Mouse (Mus musculus) embryonic facial prominence, embryonic 10.5 days (tissue): ENCODE data around the gene Abcb11. TPM values are rescaled to one million over a fixed set of nuclear protein-coding genes. Genes with fewer than 3 reads are reported as not detected.
"Not testable (repeated sequence)": the region's sequence is repeated elsewhere in the genome, so short reads cannot be mapped to it uniquely, and the experiment has no call there.

ENCODE experiments used
- DNase-seq: peaks from one replicate; pipeline ENCODE4 v3.0.0-alpha.2; 2017; ENCODE audit warnings: low spot score
- H3K27ac ChIP-seq: fragments of 300-500 bp; sonication (generic); replicated peaks from 2 replicates; pipeline ENCODE4 v1.5.1; 2016; ENCODE audit warnings: mild to moderate bottlenecking
- H3K27me3 ChIP-seq: fragments of 300-500 bp; sonication (generic); replicated peaks from 2 replicates; pipeline ENCODE4 v1.6.1; 2016; ENCODE audit warnings: low read depth, mild to moderate bottlenecking; ENCODE audit not compliant: poor library complexity, severe bottlenecking
- H3K36me3 ChIP-seq: fragments of 300-500 bp; sonication (generic); replicated peaks from 2 replicates; pipeline ENCODE4 v1.6.1; 2016; ENCODE audit warnings: mild to moderate bottlenecking, moderate library complexity
- H3K4me1 ChIP-seq: fragments of 300-500 bp; sonication (generic); 2 replicates; pipeline ENCODE4 v1.6.1; 2016
- H3K4me3 ChIP-seq: fragments of 300-500 bp; sonication (generic); 2 replicates; pipeline ENCODE4 v1.5.1; 2016; ENCODE audit warnings: mild to moderate bottlenecking, moderate library complexity
- H3K9me3 ChIP-seq: fragments of 300-500 bp; sonication (generic); 2 replicates; pipeline ENCODE4 v1.6.1; 2016; ENCODE audit warnings: mild to moderate bottlenecking
- WGBS: fragments of 180-500 bp; shearing (Covaris S2); methylation state at CpG from one replicate; pipeline ENCODE4 v1.1.7; 2016; 5-methylcytosine and 5-hydroxymethylcytosine counted together
- polyA plus RNA-seq: library from polyadenylated mRNA; unstranded; fragments of >200 nt; fragmentation: Nextera tagmentation; extraction: Ambion mirVana; gene quantifications from 2 replicates; pipeline ENCODE4 v1.2.1, GENCODE M21; 2016

Gene Abcb11
- polyA plus RNA-seq, 1 experiment from 2014 or later: not detected

- Histone ChIP-seq H3K36me3 (no peaks in the 10 kb centered on the region), H3K4me3 (no peak overlapping the region), H3K27me3 (no peaks in the 10 kb centered on the region), H3K4me1 (no peaks in the 10 kb centered on the region), H3K9me3 (no peaks in the 10 kb centered on the region), H3K27ac (no peak overlapping the region)
- DNase-seq: no peak
- WGBS: 85% methylated on average over 5 of the region's 5 CpGs
Observed at GRCm38 (mm10) chr2:69328509-69329163, 13.8 kb downstream of the Abcb11 start.

GRCm38 (mm10) chr2:69324881-69325660, 17.3 kb downstream of the Abcb11 start:
- Histone ChIP-seq H3K27ac (no peak overlapping the region), H3K27me3 (no peaks in the 10 kb centered on the region)
- no peak for DNase-seq

GRCm38 (mm10) chr2:69323018-69323417, 19.4 kb downstream of the Abcb11 start:
- DNase-seq: no peak
- Histone ChIP-seq H3K9me3 (no peaks in the 10 kb centered on the region), H3K4me1 (no peaks in the 10 kb centered on the region), H3K36me3 (no peaks in the 10 kb centered on the region), H3K27me3 (no peaks in the 10 kb centered on the region), H3K27ac (no peak overlapping the region), H3K4me3 (no peak overlapping the region)
- 87% methylated on average over 4 of the region's 4 CpGs for WGBS

More at GRCm38 (mm10) chr2:69324881-69325660, 17.3 kb downstream of the Abcb11 start:
- Histone ChIP-seq H3K4me1 (no peaks in the 10 kb centered on the region), H3K4me3 (no peak overlapping the region), H3K9me3 (no peaks in the 10 kb centered on the region), H3K36me3 (no peaks in the 10 kb centered on the region)
- 80% methylated on average over 5 of the region's 5 CpGs for WGBS

- WGBS: 78% methylated on average over 5 of the region's 5 CpGs
- Histone ChIP-seq H3K27ac (no peak overlapping the region), H3K27me3 (no peaks in the 10 kb centered on the region), H3K36me3 (no peaks in the 10 kb centered on the region), H3K4me1 (no peaks in the 10 kb centered on the region), H3K9me3 (no peaks in the 10 kb centered on the region), H3K4me3 (no peak overlapping the region)
- no peak for DNase-seq
Observed at GRCm38 (mm10) chr2:69321457-69321856, 21.0 kb downstream of the Abcb11 start.

- Histone ChIP-seq H3K4me1 (no peaks in the 10 kb centered on the region), H3K4me3 (no peak overlapping the region), H3K27ac (no peak overlapping the region), H3K9me3 (no peaks in the 10 kb centered on the region), H3K36me3 (no peaks in the 10 kb centered on the region), H3K27me3 (no peaks in the 10 kb centered on the region)
- 91% methylated on average over 4 of the region's 4 CpGs for WGBS
- no peak for DNase-seq
Observed at GRCm38 (mm10) chr2:69311337-69311736, 31.1 kb downstream of the Abcb11 start.

GRCm38 (mm10) chr2:69308136-69308535, 34.3 kb downstream of the Abcb11 start:
- Histone ChIP-seq H3K4me3 (no peak overlapping the region), H3K27me3 (no peaks in the 10 kb centered on the region), H3K36me3 (no peaks in the 10 kb centered on the region), H3K4me1 (no peaks in the 10 kb centered on the region), H3K27ac (no peak overlapping the region), H3K9me3 (no peaks in the 10 kb centered on the region)
- 82% methylated on average over 6 of the region's 6 CpGs for WGBS
- no peak for DNase-seq

- not testable (repeated sequence) for H3K9me3 ChIP-seq, H3K36me3 ChIP-seq, H3K27me3 ChIP-seq, DNase-seq, H3K4me3 ChIP-seq, H3K4me1 ChIP-seq, H3K27ac ChIP-seq
- WGBS: 87% methylated on average over 6 of the region's 6 CpGs
Observed at GRCm38 (mm10) chr2:69300568-69300967, 41.8 kb downstream of the Abcb11 start.

GRCm38 (mm10) chr2:69294508-69294907, 47.9 kb downstream of the Abcb11 start:
- Histone ChIP-seq H3K27ac (no peak overlapping the region), H3K9me3 (no peaks in the 10 kb centered on the region), H3K36me3 (no peaks in the 10 kb centered on the region), H3K27me3 (no peaks in the 10 kb centered on the region), H3K4me1 (no peaks in the 10 kb centered on the region), H3K4me3 (no peak overlapping the region)
- DNase-seq: no peak

- Histone ChIP-seq H3K36me3 (no peaks in the 10 kb centered on the region), H3K27me3 (no peaks in the 10 kb centered on the region), H3K4me1 (no peaks in the 10 kb centered on the region), H3K4me3 (no peak overlapping the region), H3K27ac (no peak overlapping the region), H3K9me3 (no peaks in the 10 kb centered on the region)
- no peak for DNase-seq
- 72% methylated on average over 5 of the region's 5 CpGs for WGBS
Observed at GRCm38 (mm10) chr2:69288989-69289388, 53.4 kb downstream of the Abcb11 start.

- no peaks in the 10 kb centered on the region for H3K36me3 ChIP-seq
- no peak overlapping the region for H3K4me3 ChIP-seq
- H3K9me3 ChIP-seq: no peaks in the 10 kb centered on the region
- no peak for DNase-seq
- 10% methylated on average over 1 of the region's 1 CpGs for WGBS
- H3K27ac ChIP-seq: no peak overlapping the region
- no peaks in the 10 kb centered on the region for H3K27me3 ChIP-seq
- H3K4me1 ChIP-seq: no peaks in the 10 kb centered on the region
Observed at GRCm38 (mm10) chr2:69275875-69276274, 66.5 kb downstream of the Abcb11 start.

GRCm38 (mm10) chr2:69264069-69264618, 78.3 kb downstream of the Abcb11 start:
- H3K27ac ChIP-seq: no peak overlapping the region
- no peaks in the 10 kb centered on the region for H3K36me3 ChIP-seq
- H3K9me3 ChIP-seq: no peaks in the 10 kb centered on the region
- no peaks in the 10 kb centered on the region; the same call in 1 of the 2 replicates for H3K4me1 ChIP-seq
- DNase-seq: no peak
- no peak overlapping the region for H3K4me3 ChIP-seq
- no peaks in the 10 kb centered on the region for H3K27me3 ChIP-seq

GRCm38 (mm10) chr2:69248221-69248755, 94.1 kb downstream of the Abcb11 start:
- 39% methylated on average over 16 of the region's 16 CpGs for WGBS
- no peak for DNase-seq
- H3K27ac ChIP-seq: no peak overlapping the region

GRCm38 (mm10) chr2:69247081-69247480, 95.3 kb downstream of the Abcb11 start:
- H3K4me1 ChIP-seq: peaks cover 4% of the 10 kb centered on the region
- no peak overlapping the region for H3K4me3 ChIP-seq
- no peaks in the 10 kb centered on the region for H3K27me3 ChIP-seq
- 94% methylated on average over 1 of the region's 1 CpGs for WGBS
- H3K27ac ChIP-seq: no peak overlapping the region
- no peaks in the 10 kb centered on the region for H3K9me3 ChIP-seq
- no peaks in the 10 kb centered on the region for H3K36me3 ChIP-seq
- no peak for DNase-seq

More at GRCm38 (mm10) chr2:69248221-69248755, 94.1 kb downstream of the Abcb11 start:
- H3K27me3 ChIP-seq: no peaks in the 10 kb centered on the region
- no peaks in the 10 kb centered on the region for H3K9me3 ChIP-seq
- no peaks in the 10 kb centered on the region for H3K36me3 ChIP-seq
- no peak overlapping the region for H3K4me3 ChIP-seq
- peaks cover 4% of the 10 kb centered on the region for H3K4me1 ChIP-seq
